Mouse (Mus musculus) heart, embryonic 14.5 days (tissue): ENCODE results near the gene Cd68. TPM values are rescaled to one million over a fixed set of nuclear protein-coding genes. Genes with fewer than 3 reads are reported as not detected.

Source experiments
- ATAC-seq: fragments of 200-750 bp; cut with Nextera tagmentation; 2 replicates; pipeline ENCODE4 v1.8.0; 2017; ENCODE audit warnings: low read depth, moderate TSS enrichment; ENCODE audit not compliant: insufficient number of reproducible peaks, insufficient read depth, low FRiP score
- H3K27ac ChIP-seq, 2 experiments: fragments of 200-500 bp in 1 of 2; fragments of 300-500 bp in 1 of 2; sonication (generic) in 1 of 2; replicated peaks in 1 of 2; 2 replicates each; pipeline ENCODE4 v1.5.1; 2012 to 2014; ENCODE audit warnings: low read depth in 2 of 2, low read length in 2 of 2, control low read depth in 1 of 2, mild to moderate bottlenecking in 1 of 2, mixed read lengths in 1 of 2; ENCODE audit not compliant: control insufficient read depth in 1 of 2, insufficient read depth in 1 of 2
- H3K27me3 ChIP-seq: fragments of 300-500 bp; sonication (generic); 2 replicates; pipeline ENCODE4 v1.6.1; 2014; ENCODE audit warnings: mild to moderate bottlenecking, low read length, control low read depth; ENCODE audit not compliant: control insufficient read depth, insufficient read depth
- H3K36me3 ChIP-seq: fragments of 300-500 bp; sonication (generic); 2 replicates; pipeline ENCODE4 v1.6.1; 2014; ENCODE audit warnings: mild to moderate bottlenecking, control low read depth, low read length, mixed read lengths; ENCODE audit not compliant: control insufficient read depth, insufficient read depth
- H3K4me1 ChIP-seq, 2 experiments: fragments of 200-500 bp in 1 of 2; fragments of 300-500 bp in 1 of 2; sonication (generic) in 1 of 2; 2 replicates each; pipeline ENCODE4 v1.6.1; 2012 to 2014; ENCODE audit warnings: low read length in 2 of 2, control low read depth in 1 of 2, mixed read lengths in 1 of 2; ENCODE audit not compliant: control insufficient read depth in 2 of 2, insufficient read depth in 2 of 2
- H3K4me2 ChIP-seq: fragments of 300-500 bp; sonication (generic); 2 replicates; pipeline ENCODE4 v1.6.1; 2014; ENCODE audit warnings: mild to moderate bottlenecking, low read length
- H3K4me3 ChIP-seq, 2 experiments: fragments of 200-500 bp in 1 of 2; fragments of 300-500 bp in 1 of 2; sonication (generic) in 1 of 2; 2 replicates each; pipeline ENCODE4 v1.5.1; 2012 to 2014; ENCODE audit warnings: low read length in 2 of 2, mild to moderate bottlenecking in 2 of 2, control low read depth in 1 of 2, low read depth in 1 of 2, moderate library complexity in 1 of 2; ENCODE audit not compliant: control insufficient read depth in 1 of 2, insufficient read depth in 1 of 2
- H3K9ac ChIP-seq: fragments of 300-500 bp; sonication (generic); 2 replicates; pipeline ENCODE4 v1.6.1; 2014; ENCODE audit warnings: mild to moderate bottlenecking, low read length
- H3K9me3 ChIP-seq: fragments of 300-500 bp; sonication (generic); 2 replicates; pipeline ENCODE4 v1.6.1; 2016; ENCODE audit warnings: low read length, control low read depth; ENCODE audit not compliant: control insufficient read depth
- WGBS: fragments of 180-500 bp; shearing (Covaris S2); extraction: QIAGEN DNeasy Blood & Tissue Kit; methylation state at CpG from one replicate; pipeline ENCODE4 v1.1.7; 2014; 5-methylcytosine and 5-hydroxymethylcytosine counted together
- polyA plus RNA-seq: library from polyadenylated mRNA; unstranded; fragments of >200 nt; fragmentation: Nextera tagmentation; extraction: Ambion mirVana; gene quantifications from 2 replicates; pipeline ENCODE4 v1.2.1, GENCODE M21; 2014

Cd68 gene
- polyA plus RNA-seq, 1 experiment from 2014 or later = 12.1 TPM

DNA sequence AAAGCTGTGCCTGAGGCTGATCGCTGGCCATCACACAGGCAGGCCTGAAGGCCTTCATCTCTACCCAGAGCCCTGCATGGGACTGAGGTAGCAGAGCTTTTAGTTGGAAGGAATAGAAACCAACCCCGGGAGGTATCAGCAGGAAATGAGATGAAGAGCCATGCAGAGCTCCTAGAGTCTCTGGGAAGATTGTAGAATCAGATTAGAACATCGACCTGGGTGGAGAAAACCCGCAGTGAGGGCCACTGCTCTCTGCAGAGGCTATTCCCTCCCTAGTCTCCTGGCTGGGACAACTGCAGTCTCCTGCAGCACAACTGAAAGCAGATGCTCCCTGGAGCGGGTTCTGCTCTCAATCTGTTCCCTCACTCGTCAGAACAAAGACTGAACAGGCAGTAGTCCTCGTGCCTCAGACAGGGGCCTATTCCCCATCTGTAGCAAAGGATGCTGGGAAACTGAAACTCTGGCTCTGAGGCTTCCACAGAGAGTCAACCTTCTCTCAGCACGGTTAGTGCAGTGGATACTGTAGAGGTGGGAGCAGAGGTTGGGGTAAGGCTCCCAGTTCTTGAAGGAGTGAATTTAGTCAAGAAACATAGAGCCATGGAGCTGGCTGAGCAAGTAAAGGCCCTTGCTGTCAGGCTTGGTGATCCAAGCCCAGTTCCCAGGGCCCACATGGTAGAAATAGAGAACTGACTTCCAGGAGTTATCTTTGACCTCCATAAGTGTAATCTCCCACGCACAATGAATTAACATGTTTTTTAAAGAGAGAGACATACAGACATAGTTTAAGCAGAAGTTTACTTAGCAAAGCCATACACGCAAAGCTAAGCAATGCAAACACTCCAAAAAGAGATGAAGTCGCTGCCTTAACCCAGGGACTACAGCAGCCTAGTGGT is 43.8 kb upstream of the Cd68 start:
- no peaks in the 10 kb centered on the region for H3K9me3 ChIP-seq
- ATAC-seq = no peak
- no peaks in the 10 kb centered on the region for H3K36me3 ChIP-seq
- H3K9ac ChIP-seq = no peak overlapping the region; the same call in 1 of the 2 replicates
- H3K4me3 ChIP-seq = no peak overlapping the region
- 41% methylated on average over 11 of the region's 11 CpGs for WGBS
- H3K27me3 ChIP-seq = no peaks in the 10 kb centered on the region
- H3K27ac ChIP-seq = no peak overlapping the region
- H3K4me2 ChIP-seq = no peak overlapping the region
- H3K4me1 ChIP-seq = peaks cover 0 to under 1% of the 10 kb centered on the region in 2 experiments; a peak in 1 of 4 replicates

GRCm38 (mm10) chr11:69708614-69709265 is 42.8 kb upstream of the Cd68 start:
- H3K27me3 ChIP-seq = no peaks in the 10 kb centered on the region
- H3K27ac ChIP-seq = no peak overlapping the region
- no peaks in the 10 kb centered on the region; a peak in 1 of 4 replicates for H3K4me1 ChIP-seq
- no peaks in the 10 kb centered on the region for H3K36me3 ChIP-seq
- 81% methylated on average over 3 of the region's 3 CpGs for WGBS
- no peak overlapping the region for H3K9ac ChIP-seq
- H3K9me3 ChIP-seq = no peaks in the 10 kb centered on the region
- ATAC-seq = no peak
- H3K4me2 ChIP-seq = no peak overlapping the region
- no peak overlapping the region for H3K4me3 ChIP-seq

DNA sequence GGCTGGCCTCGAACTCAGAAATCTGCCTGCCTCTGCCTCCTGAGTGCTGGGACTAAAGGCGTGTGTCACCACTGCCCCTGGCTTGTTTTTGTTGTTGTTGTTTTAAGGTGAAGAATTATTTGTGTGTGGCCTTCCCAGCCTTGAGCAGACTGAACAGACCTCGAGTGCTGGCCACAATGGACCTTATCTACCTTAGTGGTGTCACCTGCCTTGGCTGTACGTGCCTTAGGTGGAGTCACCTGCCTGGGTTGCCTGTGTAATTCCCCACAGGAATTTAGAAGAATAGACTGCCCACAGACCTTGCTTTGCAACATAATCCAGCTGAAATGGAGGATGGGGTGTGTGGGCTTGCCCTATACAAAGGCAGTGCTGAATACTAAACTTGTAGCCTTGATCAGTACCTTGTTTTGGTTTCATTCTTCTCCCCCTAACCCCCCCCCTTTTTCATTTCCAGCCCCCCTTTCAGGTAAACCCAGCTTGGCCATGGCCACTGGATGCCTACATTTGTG is 42.0 kb upstream of the Cd68 start:
- no peak for ATAC-seq
- 81% methylated on average over 4 of the region's 4 CpGs for WGBS
- Histone ChIP-seq H3K4me2 (no peak overlapping the region), H3K27ac (no peak overlapping the region), H3K9ac (no peak overlapping the region), H3K4me1 (no peaks in the 10 kb centered on the region; a peak in 1 of 4 replicates), H3K4me3 (no peak overlapping the region), H3K9me3 (no peaks in the 10 kb centered on the region), H3K27me3 (no peaks in the 10 kb centered on the region), H3K36me3 (no peaks in the 10 kb centered on the region)

DNA sequence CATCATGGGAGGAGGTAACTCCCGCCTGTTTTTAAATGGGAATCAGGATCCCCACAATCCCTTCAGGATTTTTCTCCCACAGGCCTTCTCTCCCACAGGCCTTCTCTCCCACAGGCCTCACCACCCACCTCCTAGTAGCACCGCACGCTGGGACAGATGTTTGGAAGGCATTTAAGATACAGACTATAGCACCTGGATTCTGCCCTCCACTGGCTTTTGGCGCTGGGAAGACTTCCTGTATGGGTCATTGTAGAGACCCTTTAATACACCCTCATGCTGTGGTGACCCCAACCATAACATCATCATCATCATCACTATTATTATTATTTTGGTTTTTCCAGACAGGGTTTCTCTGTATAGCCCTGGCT is 41.5 kb upstream of the Cd68 start:
- Histone ChIP-seq H3K9me3 (no peaks in the 10 kb centered on the region), H3K4me2 (no peak overlapping the region), H3K36me3 (no peaks in the 10 kb centered on the region), H3K4me1 (no peaks in the 10 kb centered on the region; a peak in 1 of 4 replicates), H3K27me3 (no peaks in the 10 kb centered on the region), H3K9ac (no peak overlapping the region), H3K4me3 (no peak overlapping the region), H3K27ac (no peak overlapping the region)
- no peak for ATAC-seq
- WGBS = 85% methylated on average over 4 of the region's 4 CpGs

DNA sequence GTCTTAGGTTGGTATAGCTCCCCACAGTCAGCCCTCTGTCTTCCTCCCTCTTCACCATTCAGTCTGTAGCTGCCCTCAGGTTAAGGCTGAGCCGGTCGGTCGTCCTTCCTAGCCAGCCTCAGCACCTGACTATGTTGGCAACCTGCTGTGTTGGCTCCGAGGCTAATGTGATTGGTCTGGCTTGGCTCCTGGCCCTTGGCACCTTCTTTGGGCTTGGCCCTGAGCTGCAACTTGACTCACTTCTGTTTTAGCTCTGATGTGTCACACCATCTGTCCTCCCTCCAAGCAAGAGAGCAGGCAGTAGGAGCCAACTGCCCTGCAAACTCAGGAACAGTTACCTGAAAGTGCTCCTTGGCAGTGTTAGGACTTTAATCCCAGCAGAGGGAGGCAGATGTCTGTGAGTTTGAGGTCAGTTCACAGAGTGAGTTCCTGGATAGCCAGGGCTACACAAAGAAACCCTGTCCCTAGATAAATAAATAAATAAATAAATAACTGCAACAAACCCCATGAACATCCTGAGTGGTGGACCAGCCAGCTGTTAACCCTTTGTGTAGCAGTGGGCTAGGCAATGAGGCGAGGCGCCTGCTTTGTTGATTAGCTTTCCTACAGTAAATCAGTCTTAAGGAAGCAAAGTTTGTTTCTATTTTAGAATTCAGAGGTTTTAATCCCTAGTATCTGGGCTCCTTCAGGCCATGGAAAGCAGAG is 41.0 kb upstream of the Cd68 start:
- Histone ChIP-seq H3K36me3 (no peaks in the 10 kb centered on the region), H3K9me3 (no peaks in the 10 kb centered on the region), H3K4me2 (no peak overlapping the region), H3K4me1 (no peaks in the 10 kb centered on the region; a peak in 1 of 4 replicates), H3K27me3 (no peaks in the 10 kb centered on the region), H3K9ac (no peak overlapping the region), H3K4me3 (no peak overlapping the region), H3K27ac (no peak overlapping the region)
- ATAC-seq = no peak
- WGBS = 37% methylated on average over 6 of the region's 6 CpGs

- Histone ChIP-seq H3K4me3 (no peak overlapping the region), H3K9me3 (no peaks in the 10 kb centered on the region), H3K36me3 (no peaks in the 10 kb centered on the region), H3K9ac (no peak overlapping the region), H3K4me2 (no peak overlapping the region), H3K4me1 (peaks cover 3 to 9% of the 10 kb centered on the region in 2 experiments), H3K27me3 (no peaks in the 10 kb centered on the region), H3K27ac (no peak overlapping the region)
- 34% methylated on average over 2 of the region's 2 CpGs for WGBS
- ATAC-seq = no peak
Measured at GRCm38 (mm10) chr11:69704613-69705010, 38.7 kb upstream of the Cd68 start.

GRCm38 (mm10) chr11:69703814-69704612 is 38.1 kb upstream of the Cd68 start:
- H3K9me3 ChIP-seq = no peaks in the 10 kb centered on the region
- no peak for ATAC-seq
- WGBS = 63% methylated on average over 8 of the region's 8 CpGs

More at GRCm38 (mm10) chr11:69703814-69704612, 38.1 kb upstream of the Cd68 start:
- Histone ChIP-seq H3K27me3 (no peaks in the 10 kb centered on the region), H3K9ac (no peak overlapping the region), H3K27ac (no peak overlapping the region), H3K4me3 (no peak overlapping the region), H3K4me1 (peaks cover 5 to 12% of the 10 kb centered on the region in 2 experiments), H3K4me2 (no peak overlapping the region), H3K36me3 (no peaks in the 10 kb centered on the region)
